Mouse (Mus musculus): ENCODE measurements at regions not wholly inside any gene's neighbourhood (a gene's known extent, or its start where the extent isn't known, plus 50 kb on each side); places are given as distances from the start of the nearest gene placed in this dataset.

DNA sequence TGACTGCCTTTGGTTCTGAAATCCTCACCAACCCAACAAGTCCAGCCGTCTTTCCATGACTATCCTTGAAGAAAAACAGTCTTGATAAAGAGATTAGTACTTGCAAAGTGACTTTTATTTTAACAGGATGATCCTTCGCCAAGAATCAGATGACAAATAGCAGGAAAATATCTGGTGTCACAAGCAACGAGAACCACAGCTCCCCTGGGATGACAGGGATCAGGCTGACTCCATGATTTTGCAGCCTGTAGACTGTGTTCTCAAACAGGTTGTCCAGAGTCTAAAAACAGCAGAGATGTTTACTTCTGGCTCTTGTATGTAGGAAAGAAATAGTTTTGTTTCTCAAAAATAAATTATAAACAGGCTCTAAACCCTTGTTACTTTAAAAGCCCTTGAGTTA lies 63.3 kb downstream of the Tmem18 start:
- in situ Hi-C loops (cut with MboI, MseI) = no loop called here

DNA sequence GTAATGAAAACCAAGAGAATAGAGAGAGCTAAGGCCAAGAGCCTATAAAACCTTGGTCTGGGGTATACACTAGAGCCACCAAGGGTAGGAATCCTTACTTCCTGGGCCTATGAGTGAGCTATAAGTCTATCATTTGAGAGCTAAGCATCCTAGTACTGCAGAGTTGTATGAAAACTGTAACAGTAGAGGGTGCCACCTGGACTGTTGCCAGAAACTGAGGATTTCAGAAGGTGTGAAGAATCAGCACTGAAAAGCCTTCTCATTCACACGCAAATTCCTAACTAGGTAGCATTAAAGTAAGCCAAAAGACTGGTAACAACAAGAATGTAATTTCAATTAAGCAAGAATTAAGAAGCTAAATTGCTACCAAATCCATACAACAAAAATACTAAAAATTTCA lies 67.3 kb downstream of the Tmem18 start:
- in situ Hi-C loops (cut with MboI, MseI) = no loop called here

DNA sequence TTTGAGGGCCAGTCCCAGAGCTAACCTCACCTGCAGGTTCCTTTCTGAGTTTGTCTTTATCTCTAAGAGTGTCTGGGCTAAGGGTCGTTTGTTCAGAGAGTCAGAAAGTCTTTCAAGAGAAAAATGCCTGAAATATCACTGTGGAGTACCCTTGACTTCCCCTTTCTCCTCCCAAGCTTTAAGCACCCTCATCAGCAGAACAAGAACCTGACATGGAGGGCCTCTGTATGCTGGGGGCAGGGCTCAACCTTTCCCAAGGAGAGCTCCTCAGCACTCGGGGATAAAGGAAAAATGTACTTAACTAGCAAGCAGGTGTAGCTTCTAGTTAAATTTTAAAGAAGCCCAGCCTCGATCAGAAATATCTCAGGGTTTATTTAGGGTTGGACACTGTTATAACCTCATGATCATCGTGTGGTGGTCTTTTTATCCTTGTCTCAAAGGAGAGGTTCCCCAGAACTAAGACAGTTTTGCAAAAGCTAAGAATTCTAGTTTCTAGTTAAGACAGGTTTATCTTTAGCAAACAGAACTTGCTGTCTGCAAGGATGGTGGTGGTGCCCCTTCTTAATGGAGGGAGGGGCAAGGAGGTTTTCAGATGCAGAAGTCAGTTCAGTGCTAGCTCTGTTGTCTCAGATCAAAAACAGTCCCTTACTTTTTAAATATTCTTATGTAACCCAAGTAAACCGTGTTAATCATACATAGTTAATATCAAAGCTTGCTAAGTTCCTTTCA lies 70.3 kb downstream of the Tmem18 start:
- in situ Hi-C loops (cut with MboI, MseI) = no loop called here

DNA sequence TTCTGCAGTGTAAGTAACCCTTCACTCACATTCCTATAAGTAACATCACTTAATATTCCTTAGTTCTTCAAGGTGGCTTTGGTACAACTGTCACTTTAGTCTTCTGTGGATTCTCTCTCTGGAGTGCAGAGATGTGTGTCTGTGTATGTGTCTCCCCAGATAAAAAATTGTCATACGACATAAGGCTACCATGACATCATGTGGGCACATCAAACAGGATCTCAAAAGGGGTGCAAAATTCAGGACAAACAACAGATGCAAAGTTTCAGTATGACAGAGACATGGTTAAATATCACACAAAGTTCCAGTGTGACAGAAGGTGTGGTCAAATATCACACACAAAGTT lies 70.8 kb downstream of the Tmem18 start:
- in situ Hi-C loops (cut with MboI, MseI) = no loop called here

DNA sequence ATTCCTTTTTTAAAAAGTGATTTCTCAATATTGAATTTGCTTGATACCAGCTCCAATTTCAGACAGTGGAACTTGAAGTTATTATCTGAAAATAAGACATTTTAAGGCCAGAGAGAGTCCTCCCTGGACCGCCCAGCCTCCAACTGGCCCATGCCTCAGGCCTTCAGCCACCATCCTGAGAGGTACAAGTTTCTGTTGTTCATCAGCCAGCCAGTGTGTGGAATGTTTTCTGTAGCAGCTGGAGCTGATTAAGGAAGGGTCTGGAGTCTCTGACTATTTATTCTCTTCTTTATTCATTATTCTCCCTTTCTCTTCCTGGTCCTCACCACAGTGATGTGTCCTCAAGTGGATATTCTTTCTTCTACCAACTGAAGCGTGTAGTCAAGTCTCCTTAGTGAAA lies 94.6 kb downstream of the Tmem18 start:
- in situ Hi-C loops (cut with MboI, MseI) = no loop called here

DNA sequence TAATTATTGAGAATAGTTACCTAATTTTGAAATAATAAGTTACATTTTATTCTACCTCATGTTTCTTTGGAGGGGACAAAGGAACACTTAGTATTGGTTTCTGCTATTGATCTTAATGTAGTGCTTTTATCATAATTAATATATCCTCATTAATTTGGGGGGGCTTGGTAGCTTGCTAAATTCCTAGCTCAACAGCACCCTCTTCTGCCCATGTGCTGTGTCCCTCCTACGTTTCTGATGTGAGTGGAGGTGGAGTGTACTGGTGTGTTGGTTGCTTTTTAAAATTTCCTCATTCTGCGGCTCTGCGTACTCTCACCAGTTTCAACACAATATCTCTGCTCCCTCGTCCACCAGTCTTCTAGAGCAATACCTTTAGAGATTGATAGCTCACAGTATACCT lies 105.8 kb downstream of the Tmem18 start:
- in situ Hi-C loops (cut with MboI, MseI) = loop anchor here in 1 of 2 experiments (10.0 kb wide), 1 partner anchor 785 kb away; no protein-coding TSS in a partner anchor

DNA sequence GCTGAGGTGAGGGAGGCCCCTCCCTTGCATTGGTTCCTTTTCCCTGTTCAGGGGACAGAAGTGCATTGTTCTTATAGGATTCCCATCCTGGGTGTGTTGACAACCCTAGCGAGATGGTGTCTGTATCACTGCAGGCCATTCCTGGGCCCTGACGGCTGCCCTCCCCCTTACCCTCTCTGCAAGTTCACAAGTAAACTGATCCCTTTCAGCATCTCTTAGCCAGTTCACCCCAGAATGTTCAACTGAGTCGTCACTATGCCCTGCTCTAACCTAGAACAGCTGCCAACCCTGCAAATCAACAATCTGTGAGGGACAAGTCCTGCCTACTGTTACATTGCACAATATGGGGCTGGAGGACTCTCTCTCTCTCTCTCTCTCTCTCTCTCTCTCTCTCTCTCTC lies 109.3 kb downstream of the Tmem18 start:
- in situ Hi-C loops (cut with MboI, MseI) = loop anchor here in 1 of 2 experiments (10.0 kb wide), 1 partner anchor 789 kb away; no protein-coding TSS in a partner anchor

DNA sequence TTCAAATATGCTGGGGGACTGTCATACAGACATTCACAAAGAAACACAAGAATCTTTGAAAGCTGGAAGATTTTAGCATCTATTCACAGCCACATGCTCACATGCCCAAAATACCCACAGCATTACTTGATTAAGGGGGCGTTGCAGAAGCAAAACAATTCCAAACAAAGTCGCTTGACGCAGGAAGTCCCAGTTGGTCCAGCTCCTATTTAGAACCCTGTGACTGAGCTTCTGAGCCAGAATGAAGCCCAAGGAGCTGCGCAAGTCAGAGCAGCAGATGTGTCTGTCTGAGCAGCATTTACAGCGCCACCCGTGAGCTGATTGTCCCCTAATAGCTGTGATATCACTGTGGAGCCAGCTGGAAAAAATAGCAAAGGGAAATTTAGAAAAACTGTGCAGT lies 114.0 kb downstream of the Tmem18 start:
- in situ Hi-C loops (cut with MboI, MseI) = loop anchor here in 1 of 2 experiments (10.0 kb wide), 1 partner anchor 793 kb away; no protein-coding TSS in a partner anchor

DNA sequence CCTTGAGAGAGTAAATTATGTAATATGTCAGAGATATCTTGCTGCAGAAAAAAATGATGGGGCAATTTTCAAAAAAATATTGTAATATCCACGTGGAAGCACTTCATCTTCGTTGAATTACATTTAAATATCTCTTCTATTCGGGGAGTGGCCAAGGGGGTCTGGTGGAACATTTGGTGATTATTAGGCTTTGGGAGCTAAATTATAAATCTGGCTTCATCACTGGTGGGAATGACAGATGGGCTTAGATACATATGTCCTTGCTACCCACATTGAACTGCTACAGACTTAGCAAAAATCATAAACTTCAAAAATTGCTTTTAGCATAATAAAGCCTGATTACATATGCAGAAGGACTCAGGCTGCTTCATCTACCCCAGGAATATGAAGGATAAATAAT lies 119.5 kb downstream of the Tmem18 start:
- in situ Hi-C loops (cut with MboI, MseI) = no loop called here

DNA sequence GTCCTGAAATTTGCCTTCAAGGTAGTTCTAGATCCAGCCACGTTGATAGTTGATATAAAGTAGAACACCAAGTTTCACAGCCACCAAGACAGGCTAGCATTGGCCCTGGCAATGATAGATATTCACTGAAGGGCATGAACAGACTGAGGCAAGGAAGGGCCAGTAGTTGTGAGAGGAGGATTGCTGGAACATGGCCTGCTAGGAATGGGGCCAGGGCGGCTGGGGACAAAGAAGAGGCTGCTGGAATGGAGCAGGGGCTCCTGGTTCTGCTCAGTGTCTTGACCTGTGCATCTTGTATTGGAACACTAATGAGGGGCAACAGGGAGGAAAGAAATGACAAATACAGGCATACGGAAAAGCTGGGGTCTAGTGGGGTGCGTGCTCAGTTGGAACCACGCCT lies 123.0 kb downstream of the Tmem18 start:
- in situ Hi-C loops (cut with MboI, MseI) = no loop called here

DNA sequence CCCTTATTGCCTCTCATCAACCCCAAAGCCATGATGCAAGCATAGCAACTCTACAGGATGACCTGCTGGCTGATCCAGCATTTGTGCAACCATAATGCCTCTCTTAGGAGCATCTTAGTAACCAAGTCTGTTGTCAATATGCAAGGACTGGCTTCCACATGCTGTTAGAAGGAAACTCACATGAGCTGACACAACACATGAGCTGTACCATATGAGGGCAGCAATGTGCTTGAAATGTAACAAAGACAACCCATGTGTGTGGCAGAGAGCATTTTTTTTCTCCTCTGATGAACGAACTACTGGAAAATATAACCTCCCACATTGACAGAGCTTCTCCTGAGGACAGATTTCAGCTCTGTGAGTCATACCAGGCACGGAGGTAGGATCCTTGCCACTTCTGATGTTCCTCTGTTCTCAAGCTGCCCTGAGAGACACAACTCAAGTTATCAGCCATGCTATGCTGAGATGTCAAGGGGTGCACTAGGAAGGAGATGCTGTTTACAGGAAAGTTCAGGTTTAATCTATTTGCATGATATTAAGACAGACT lies 124.5 kb downstream of the Tmem18 start:
- in situ Hi-C loops (cut with MboI, MseI) = no loop called here

DNA sequence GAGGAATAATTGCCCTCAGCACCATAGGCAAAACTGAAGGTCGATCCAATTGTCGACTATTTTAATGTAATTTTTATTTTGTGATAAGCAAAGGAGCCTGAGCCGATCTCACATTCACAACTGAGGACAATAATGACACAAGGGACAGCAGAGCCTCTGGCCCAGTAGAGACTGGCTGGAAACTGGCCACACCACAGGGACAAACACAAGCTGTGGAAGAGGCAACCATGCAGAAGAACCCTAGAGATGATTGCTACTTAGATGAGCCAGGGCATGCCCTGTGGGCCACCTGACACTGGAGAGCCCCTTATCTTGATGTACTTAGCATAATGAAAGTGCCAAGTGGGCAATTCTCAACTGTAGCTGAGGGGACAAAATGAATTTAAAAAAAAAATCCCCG lies 126.3 kb downstream of the Tmem18 start:
- in situ Hi-C loops (cut with MboI, MseI) = no loop called here

DNA sequence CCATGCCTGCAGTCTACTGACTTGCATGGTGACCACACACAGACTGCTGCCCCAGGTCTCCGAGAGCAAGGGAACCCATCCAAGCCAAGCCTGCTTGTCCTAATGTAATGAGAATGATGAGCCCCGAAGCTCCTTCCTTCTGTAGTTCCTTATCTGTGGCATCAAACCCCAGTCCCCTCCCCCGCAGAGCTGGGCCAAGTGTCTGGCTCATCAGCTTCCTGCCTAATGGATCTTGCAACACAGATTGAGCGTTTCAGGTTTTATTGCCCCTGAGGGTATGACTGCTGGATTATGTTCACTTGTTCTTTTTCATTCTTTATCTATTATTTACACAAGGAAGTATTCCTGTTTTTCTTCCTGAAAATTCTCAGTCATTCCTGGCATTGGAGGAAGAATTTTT lies 142.5 kb downstream of the Tmem18 start:
- in situ Hi-C loops (cut with MboI, MseI) = no loop called here

DNA sequence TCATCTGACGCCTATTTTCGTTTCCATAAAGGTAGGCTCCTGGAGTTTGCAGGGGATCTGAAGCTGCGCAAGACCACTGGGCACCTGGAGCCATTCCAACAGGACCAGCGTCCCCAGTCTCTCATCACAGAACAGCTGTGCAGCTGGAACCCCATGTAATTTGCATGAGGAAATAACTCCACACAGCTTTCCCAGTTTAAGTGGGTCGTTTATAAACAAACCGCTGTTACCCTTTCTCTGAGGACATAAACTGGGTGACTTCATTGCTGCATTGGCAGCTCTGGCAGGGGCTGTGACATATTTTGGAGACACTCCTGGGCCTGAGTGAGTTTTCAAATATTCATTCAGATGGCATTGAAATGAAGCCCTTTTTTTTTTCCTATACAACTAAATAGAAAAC lies 145.2 kb downstream of the Tmem18 start:
- in situ Hi-C loops (cut with MboI, MseI) = no loop called here

DNA sequence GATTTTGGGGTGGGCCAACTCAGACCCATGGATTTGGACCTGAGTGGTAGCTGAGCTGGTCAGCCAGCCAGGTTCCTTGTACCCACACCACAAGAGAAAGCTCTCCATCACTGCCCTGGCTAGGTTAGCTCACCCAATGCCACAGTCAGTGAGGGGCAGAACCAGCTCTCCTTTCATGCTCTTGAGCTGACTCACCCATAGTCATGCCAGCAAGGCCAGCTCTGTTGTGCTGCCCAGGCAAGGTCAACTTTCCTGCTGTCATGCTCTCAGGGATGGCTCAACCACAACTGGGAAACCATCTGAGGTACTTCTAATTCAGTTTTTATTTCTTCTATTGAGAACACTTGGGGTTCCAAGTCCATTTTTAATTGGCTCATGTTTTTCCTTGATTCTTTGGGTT lies 116.5 kb upstream of the Alkal2 start:
- in situ Hi-C loops (cut with MboI, MseI) = no loop called here

DNA sequence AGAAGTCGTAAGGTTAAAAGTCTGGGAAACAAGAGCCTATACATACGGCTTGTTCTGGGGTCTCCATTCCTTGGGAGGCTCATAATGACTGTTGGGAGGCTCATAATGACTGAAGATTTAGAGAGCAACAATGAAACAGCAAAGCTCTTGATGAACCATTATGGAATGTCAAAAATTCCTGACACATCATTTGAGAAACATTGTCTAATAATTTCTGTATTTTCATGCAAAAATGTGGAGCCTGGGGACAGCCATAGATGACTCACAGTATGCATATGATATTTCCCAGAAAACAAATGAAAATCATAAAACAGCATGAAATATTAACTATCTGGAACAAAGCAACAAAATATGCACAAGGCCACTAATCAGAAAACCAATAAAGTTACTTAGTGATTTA lies 90.8 kb upstream of the Alkal2 start:
- in situ Hi-C loops (cut with MboI, MseI) = loop anchor here in 1 of 2 experiments (5.0 kb wide), 1 partner anchor 71 kb away; no protein-coding TSS in a partner anchor

DNA sequence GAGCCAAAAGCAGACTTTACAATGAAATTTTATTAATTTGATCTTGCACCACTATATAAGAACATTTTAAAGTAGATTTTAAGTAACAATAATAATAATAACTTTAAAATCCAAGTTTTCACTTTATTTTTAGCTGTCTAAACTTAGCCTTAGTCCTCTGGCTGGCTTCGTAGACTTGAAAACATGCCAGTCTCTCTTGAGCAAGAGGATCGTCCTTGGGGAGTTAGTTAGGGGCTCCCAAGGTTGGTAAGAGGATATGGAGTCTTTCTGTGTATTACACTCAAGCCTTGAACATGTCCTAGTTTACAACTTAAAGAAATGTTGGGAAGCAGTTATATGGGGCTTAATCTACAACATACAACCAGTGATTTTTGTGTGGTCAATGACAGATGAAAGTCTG lies 68.0 kb upstream of the Alkal2 start:
- in situ Hi-C loops (cut with MboI, MseI) = no loop called here

DNA sequence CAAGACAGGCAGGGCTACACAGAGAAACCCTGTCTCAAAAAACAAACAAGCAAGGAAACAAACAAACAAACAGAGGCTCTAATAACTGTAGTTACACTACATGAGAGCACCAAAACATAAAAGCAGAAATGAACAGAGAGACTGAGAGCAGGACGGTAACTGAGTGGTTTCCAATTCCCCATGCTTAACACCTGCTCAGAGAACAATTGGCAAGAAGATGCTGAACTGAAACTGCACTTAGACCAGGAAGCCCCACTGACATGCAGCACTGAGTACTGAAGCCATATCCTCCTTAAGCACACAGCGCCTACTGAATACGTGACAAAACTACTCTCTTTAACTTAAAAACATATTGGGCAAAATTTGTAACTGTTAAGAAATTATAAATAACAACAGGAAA lies 52.7 kb upstream of the Alkal2 start:
- in situ Hi-C loops (cut with MboI, MseI) = no loop called here
